Mouse (Mus musculus) heart, embryonic 15.5 days (tissue): ENCODE data around the gene Ctsd. TPM values are rescaled to one million over a fixed set of nuclear protein-coding genes. Genes with fewer than 3 reads are reported as not detected.

ENCODE experiments used
- ATAC-seq: fragments of 200-750 bp; cut with Nextera tagmentation; replicated peaks from 2 replicates; pipeline ENCODE4 v1.8.0; 2017; ENCODE audit warnings: low read depth, moderate TSS enrichment; ENCODE audit not compliant: insufficient number of reproducible peaks, insufficient read depth, low FRiP score
- H3K27ac ChIP-seq: fragments of 300-500 bp; sonication (generic); 2 replicates; pipeline ENCODE4 v1.5.1; 2015; ENCODE audit warnings: mild to moderate bottlenecking, inconsistent platforms
- H3K27me3 ChIP-seq: fragments of 300-500 bp; sonication (generic); 2 replicates; pipeline ENCODE4 v1.6.1; 2015; ENCODE audit warnings: inconsistent platforms
- H3K36me3 ChIP-seq: fragments of 300-500 bp; sonication (generic); 2 replicates; pipeline ENCODE4 v1.6.1; 2015; ENCODE audit warnings: mild to moderate bottlenecking, inconsistent platforms
- H3K4me1 ChIP-seq: fragments of 300-500 bp; sonication (generic); replicated peaks from 2 replicates; pipeline ENCODE4 v1.6.1; 2015; ENCODE audit warnings: inconsistent platforms
- H3K4me2 ChIP-seq: fragments of 300-500 bp; sonication (generic); 2 replicates; pipeline ENCODE4 v1.6.1; 2015; ENCODE audit warnings: inconsistent platforms, mild to moderate bottlenecking, moderate library complexity
- H3K4me3 ChIP-seq: fragments of 300-500 bp; sonication (generic); 2 replicates; pipeline ENCODE4 v1.5.1; 2015; ENCODE audit warnings: mild to moderate bottlenecking, inconsistent platforms
- H3K9ac ChIP-seq: fragments of 300-500 bp; sonication (generic); 2 replicates; pipeline ENCODE4 v1.6.1; 2015; ENCODE audit warnings: mild to moderate bottlenecking, inconsistent platforms
- H3K9me3 ChIP-seq: fragments of 300-500 bp; sonication (generic); replicated peaks from 2 replicates; pipeline ENCODE4 v1.6.1; 2016; ENCODE audit warnings: inconsistent platforms
- WGBS: fragments of 180-500 bp; shearing (Covaris S2); methylation state at CpG from one replicate; pipeline ENCODE4 v1.1.7; 2015; ENCODE audit warnings: mixed read lengths; 5-methylcytosine and 5-hydroxymethylcytosine counted together
- polyA plus RNA-seq: library from polyadenylated mRNA; unstranded; fragments of >200 nt; fragmentation: Nextera tagmentation; extraction: Ambion mirVana; gene quantifications from 2 replicates; pipeline ENCODE4 v1.2.1, GENCODE M21; 2015

Ctsd gene
- polyA plus RNA-seq, 1 experiment from 2014 or later = 389 TPM

GRCm38 (mm10) chr7:142331281-142331680 lies 56.6 kb downstream of the Ctsd start:
- H3K9me3 ChIP-seq = no peaks in the 10 kb centered on the region
- no peaks in the 10 kb centered on the region for H3K36me3 ChIP-seq
- no peak overlapping the region for H3K4me2 ChIP-seq
- no peaks in the 10 kb centered on the region for H3K27me3 ChIP-seq
- 56% methylated on average over 4 of the region's 4 CpGs for WGBS
- no peak overlapping the region for H3K9ac ChIP-seq
- H3K4me1 ChIP-seq = peaks cover 30% of the 10 kb centered on the region
- no peak overlapping the region for H3K4me3 ChIP-seq
- H3K27ac ChIP-seq = peak overlapping the region; percentile 90
- ATAC-seq = no peak

- Histone ChIP-seq H3K9ac (no peak overlapping the region), H3K4me2 (no peak overlapping the region), H3K36me3 (no peaks in the 10 kb centered on the region), H3K4me3 (no peak overlapping the region), H3K4me1 (peaks cover 30% of the 10 kb centered on the region), H3K27me3 (no peaks in the 10 kb centered on the region), H3K27ac (peak overlapping the region; percentile 90), H3K9me3 (no peaks in the 10 kb centered on the region)
- peak; percentile 90 for ATAC-seq
- 10% methylated on average over 9 of the region's 9 CpGs for WGBS
Observed at GRCm38 (mm10) chr7:142330271-142330724, 57.5 kb downstream of the Ctsd start.

GRCm38 (mm10) chr7:142328507-142328906 lies 59.3 kb downstream of the Ctsd start:
- 72% methylated on average over 3 of the region's 3 CpGs for WGBS
- Histone ChIP-seq H3K4me2 (no peak overlapping the region), H3K27me3 (no peaks in the 10 kb centered on the region), H3K4me1 (peaks cover 30% of the 10 kb centered on the region), H3K9ac (no peak overlapping the region), H3K27ac (peak overlapping the region; percentile 30; the same call in 1 of the 2 replicates), H3K36me3 (no peaks in the 10 kb centered on the region), H3K4me3 (no peak overlapping the region), H3K9me3 (no peaks in the 10 kb centered on the region)
- no peak for ATAC-seq

GRCm38 (mm10) chr7:142326714-142327445 lies 61.0 kb downstream of the Ctsd start:
- peaks cover 30% of the 10 kb centered on the region for H3K4me1 ChIP-seq
- H3K4me3 ChIP-seq = no peak overlapping the region
- H3K9me3 ChIP-seq = no peaks in the 10 kb centered on the region
- no peaks in the 10 kb centered on the region for H3K27me3 ChIP-seq
- 30% methylated on average over 9 of the region's 9 CpGs for WGBS
- H3K4me2 ChIP-seq = no peak overlapping the region
- no peaks in the 10 kb centered on the region for H3K36me3 ChIP-seq
- H3K27ac ChIP-seq = peak overlapping the region; percentile 65
- H3K9ac ChIP-seq = no peak overlapping the region
- no peak for ATAC-seq

Other genes starting within 250 kb of the Ctsd start
- gene Gm45337, start 243.4 kb downstream of the Ctsd start, polyA plus RNA-seq = not detected in 2 replicates
- gene Gm29735, start 230.9 kb downstream of the Ctsd start, polyA plus RNA-seq = not detected in 2 replicates
- not detected in 2 replicates for gene Gm4553, start 222.3 kb downstream of the Ctsd start, polyA plus RNA-seq
- gene Krtap5-2, start 212.0 kb downstream of the Ctsd start, polyA plus RNA-seq = not detected in 2 replicates
- gene Gm10153, start 197.6 kb downstream of the Ctsd start, polyA plus RNA-seq = not detected in 2 replicates
- not detected in 2 replicates for gene Krtap5-3, start 186.7 kb downstream of the Ctsd start, polyA plus RNA-seq
- gene Gm7579, start 176.2 kb downstream of the Ctsd start, polyA plus RNA-seq = not detected in 2 replicates
- gene Krtap5-5, start 158.1 kb downstream of the Ctsd start, polyA plus RNA-seq = not detected in 2 replicates
- not detected in 2 replicates for gene Gm40460, start 147.0 kb downstream of the Ctsd start, polyA plus RNA-seq
- gene Gm2431, start 129.7 kb downstream of the Ctsd start, polyA plus RNA-seq = not detected in 2 replicates
- gene Gm4559, start 113.7 kb downstream of the Ctsd start, polyA plus RNA-seq = not detected in 2 replicates
- gene Krtap5-1, start 90.9 kb downstream of the Ctsd start, polyA plus RNA-seq = not detected in 2 replicates
- not detected in 2 replicates for gene Krtap5-4, start 84.5 kb downstream of the Ctsd start, polyA plus RNA-seq
- 4.7 and 5.5 TPM in 2 replicates for gene Ifitm10, start 14.3 kb downstream of the Ctsd start, polyA plus RNA-seq
- gene Gm49369, start 5.4 kb downstream of the Ctsd start, polyA plus RNA-seq = 1.2 TPM in 1 of 2 replicates, not detected in the other
- gene Syt8, start 46.8 kb upstream of the Ctsd start, polyA plus RNA-seq = 0.48 and 1.7 TPM in 2 replicates
- gene Tnni2, start 53.8 kb upstream of the Ctsd start, polyA plus RNA-seq = 16.8 and 16.9 TPM in 2 replicates
- gene Lsp1, start 72.8 kb upstream of the Ctsd start, polyA plus RNA-seq = 49.6 and 83.5 TPM in 2 replicates
- 4.6 and 4.8 TPM in 2 replicates for gene Tnnt3, start 110.8 kb upstream of the Ctsd start, polyA plus RNA-seq
- gene Mrpl23, start 144.6 kb upstream of the Ctsd start, polyA plus RNA-seq = 17.0 and 18.7 TPM in 2 replicates